Mouse (Mus musculus): Measurements from ENCODE around the gene Dusp5.

- no peak for TF ChIP-seq POLR2A (IDR thresholded peaks at IDR 0.05; ENCODE audit: control insufficient read depth, extremely low read depth, insufficient read depth, low read length, poor library complexity)
- no peak for TF ChIP-seq CTCF (IDR thresholded peaks at IDR 0.05; ENCODE audit: borderline replicate concordance, control insufficient read depth, extremely low read depth, insufficient read depth, low read length, poor library complexity)
Measured at GRCm38 (mm10) chr19:53552216-53552786, 23.4 kb downstream of the Dusp5 start.

Data from thymus, adult 2 months (tissue).